Mouse (Mus musculus): ENCODE results near the gene Olfr320.
"Not testable (repeated sequence)": the region's sequence is repeated elsewhere in the genome, so short reads cannot be mapped to it uniquely, and the experiment has no call there.

Olfr320 gene

GRCm38 (mm10) chr11:58680799-58681198 lies at the start of gene Olfr320:
Gene Olfr320, plus strand, starts transcription at chr11:58681099.
- DNase-seq (ENCODE audit: low read depth), result no peak

- no peak for DNase-seq (ENCODE audit: low read depth)
Observed at GRCm38 (mm10) chr11:58634878-58635277, 46.0 kb upstream of the Olfr320 start.

- peak; percentile 57 for DNase-seq (ENCODE audit: low read depth)
Observed at GRCm38 (mm10) chr11:58636376-58636977, 44.4 kb upstream of the Olfr320 start.

DNA sequence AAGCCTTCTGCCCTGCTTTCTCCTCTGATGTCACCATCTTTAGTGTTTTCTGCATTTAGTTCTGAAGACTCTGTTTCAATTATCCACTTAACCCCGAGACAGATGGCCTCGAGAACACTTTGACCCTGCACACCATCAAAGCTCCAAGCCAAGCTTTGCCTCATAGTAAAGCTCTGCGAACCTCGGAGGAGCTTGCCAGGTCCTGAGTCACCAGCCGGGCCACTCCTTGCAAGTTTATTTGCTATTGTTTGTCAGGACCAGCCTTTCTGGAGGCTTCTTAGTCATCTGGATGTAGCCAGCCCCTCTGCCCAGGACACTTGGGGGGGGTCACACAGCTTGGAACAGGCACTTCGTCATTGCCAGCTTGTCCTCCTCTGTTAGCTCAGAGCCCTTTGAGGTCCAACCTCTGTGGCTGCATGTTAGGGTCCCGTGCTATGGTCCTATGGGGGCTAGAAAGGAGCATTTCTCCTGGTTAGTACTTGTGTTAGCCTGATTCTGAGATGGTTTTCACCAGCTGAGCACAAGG lies 42.7 kb upstream of the Olfr320 start:
- DNase-seq (ENCODE audit: low read depth), result no peak

GRCm38 (mm10) chr11:58640272-58640867 lies 40.5 kb upstream of the Olfr320 start, which contains the start of gene Trim58:
Gene Trim58, plus strand, starts transcription at chr11:58640465.
- DNase-seq (ENCODE audit: low read depth), result peak; percentile 48

DNA sequence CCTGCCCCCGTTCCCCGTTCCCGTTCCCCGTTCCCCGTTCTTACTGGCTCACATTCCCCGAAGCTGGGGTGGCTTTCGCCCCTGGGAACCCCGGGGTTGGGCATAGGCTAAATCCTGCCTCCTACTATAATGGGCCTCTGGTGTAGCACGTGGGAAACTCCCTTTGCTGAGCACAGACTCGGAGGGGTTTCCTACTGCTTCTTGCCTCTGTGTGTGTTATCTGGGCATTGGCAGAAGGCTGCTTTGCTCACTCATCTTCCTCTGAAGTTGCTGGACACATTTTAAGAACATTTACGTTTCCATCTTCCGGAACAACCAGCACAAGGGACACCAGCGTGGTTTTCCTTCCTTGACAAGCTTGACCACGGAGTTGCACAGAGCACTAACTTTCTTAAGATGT lies 39.8 kb upstream of the Olfr320 start:
- peak; percentile 70 for DNase-seq (ENCODE audit: low read depth)

DNA sequence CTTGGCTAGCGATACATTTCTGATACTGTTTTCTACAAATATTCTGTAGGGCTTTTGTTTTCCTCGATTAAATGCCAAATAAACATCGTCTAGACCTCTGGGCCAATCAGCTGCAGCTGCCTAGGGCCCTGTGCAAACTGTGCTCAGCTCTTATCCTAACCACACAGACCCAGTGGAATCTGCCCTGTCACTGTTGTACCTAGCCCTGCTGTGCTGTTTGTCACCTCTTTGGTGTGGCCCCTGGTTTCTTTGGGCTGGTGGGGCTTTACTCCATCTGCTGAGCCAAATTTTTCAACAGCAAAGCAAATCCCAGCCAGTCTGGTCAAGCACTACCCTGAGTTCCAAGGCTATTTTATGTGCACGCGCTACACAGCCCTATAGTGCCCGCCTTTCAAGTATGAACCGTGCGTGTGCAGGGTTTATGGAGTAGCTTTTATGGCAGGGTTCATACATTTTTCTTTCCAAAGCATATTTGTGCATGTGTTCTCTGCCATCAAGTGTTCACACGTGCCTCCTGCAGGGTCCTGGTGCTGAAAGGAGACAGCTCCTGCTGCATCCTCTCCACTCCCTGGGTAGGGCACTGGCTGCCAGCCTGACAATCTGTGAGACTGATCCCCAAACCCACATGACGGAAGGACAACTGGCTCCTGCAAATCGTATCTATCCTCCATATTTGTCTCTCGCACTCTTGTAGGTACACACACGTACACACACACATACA lies 39.1 kb upstream of the Olfr320 start:
- DNase-seq (ENCODE audit: low read depth), result peak; percentile 87

GRCm38 (mm10) chr11:58643350-58643749 lies 37.5 kb upstream of the Olfr320 start:
- peak; percentile 91 for DNase-seq (ENCODE audit: low read depth)

- DNase-seq (ENCODE audit: low read depth), result no peak
Observed at GRCm38 (mm10) chr11:58655151-58655550, 25.7 kb upstream of the Olfr320 start.

- no peak for DNase-seq (ENCODE audit: low read depth)
Observed at GRCm38 (mm10) chr11:58658596-58658995, 22.3 kb upstream of the Olfr320 start, which contains the start of gene Olfr322. Gene Olfr322, plus strand, starts transcription at chr11:58658782.

GRCm38 (mm10) chr11:58669252-58669651 lies 11.6 kb upstream of the Olfr320 start:
- no peak for DNase-seq (ENCODE audit: low read depth)

DNA sequence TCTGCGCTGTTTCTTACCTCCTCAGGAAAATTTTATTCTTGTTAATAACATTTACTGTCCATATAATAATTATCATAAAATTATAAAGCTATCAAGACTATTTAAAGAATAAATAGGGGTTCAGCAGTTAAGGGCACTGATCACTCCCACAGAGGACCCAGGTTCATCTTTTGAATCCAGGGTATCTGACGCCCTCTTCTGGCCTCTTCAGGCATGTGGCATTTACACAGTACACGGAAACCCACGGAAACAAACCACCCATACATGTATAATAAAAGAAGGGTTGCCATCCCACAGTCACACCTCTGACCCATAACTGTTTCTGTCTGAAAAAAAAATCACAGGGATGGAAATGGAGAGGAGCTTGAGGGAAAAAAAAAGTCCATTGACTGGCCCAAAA lies 9.1 kb upstream of the Olfr320 start:
- no peak for DNase-seq (ENCODE audit: low read depth)

DNA sequence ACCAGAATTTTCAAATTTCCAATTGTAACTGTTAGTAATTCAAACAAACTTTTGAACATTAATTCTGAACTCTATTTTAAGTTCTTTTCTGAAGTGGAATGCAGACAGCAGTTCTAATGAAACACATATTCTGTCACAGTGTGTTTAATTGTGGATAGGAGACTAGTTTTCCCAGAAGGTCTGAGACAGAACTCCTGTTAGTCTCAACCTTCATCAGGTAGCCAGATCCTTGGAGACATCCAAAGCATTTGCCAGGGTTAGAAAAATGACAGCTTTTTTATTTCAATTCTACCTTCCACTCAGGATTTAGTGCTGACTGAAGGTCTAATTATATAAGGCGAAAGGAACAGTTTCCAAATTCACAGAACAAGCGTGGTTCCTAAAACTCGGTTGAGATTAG lies 18.0 kb downstream of the Olfr320 start, which contains the start of gene Olfr319:
Olfr319 (plus strand) TSS at position 301 of the 400 bp plus-strand sequence.
- no peak for DNase-seq (ENCODE audit: low read depth)

GRCm38 (mm10) chr11:58709086-58709485 lies 28.2 kb downstream of the Olfr320 start:
- no peak for DNase-seq (ENCODE audit: low read depth)

GRCm38 (mm10) chr11:58717723-58718122 lies 36.8 kb downstream of the Olfr320 start:
- not testable (repeated sequence) for DNase-seq (ENCODE audit: low read depth)

DNA sequence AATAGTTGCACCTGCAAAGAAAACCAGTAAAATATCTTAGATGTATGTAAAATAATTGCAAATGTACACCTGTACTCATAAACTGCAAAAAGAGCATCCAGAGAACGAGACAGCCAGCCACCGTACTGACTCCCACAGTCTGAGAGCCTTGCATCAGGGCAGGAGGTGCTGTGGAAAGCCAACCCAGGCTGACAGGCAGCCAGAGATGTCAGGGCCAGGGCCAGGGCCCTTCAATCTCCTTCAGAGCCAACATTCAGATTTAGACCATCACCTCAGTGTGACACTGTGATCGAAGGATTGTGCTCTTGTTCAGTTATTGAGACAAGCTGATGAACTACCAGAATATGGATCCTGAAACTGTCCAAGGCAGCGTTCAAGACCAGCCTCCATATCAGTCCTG lies 38.8 kb downstream of the Olfr320 start:
- no peak for DNase-seq (ENCODE audit: low read depth)

DNA sequence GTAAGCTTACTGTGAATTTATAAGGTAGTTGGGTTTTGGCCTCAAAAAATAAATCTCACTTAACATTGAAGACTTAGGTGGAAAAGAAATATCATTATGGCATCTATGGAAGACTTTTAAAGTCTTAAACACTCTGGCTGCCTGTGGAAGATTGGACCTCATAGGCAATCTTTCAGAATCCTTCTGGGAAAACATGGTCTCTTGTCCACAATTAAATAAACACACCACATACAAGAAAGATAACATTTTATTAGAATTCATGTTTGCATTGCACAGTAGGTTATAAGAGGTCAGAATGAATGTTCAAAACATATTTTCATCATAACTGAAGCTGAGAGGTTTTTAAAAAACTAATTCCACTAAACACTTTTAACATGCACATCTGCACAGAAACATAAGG lies 43.0 kb downstream of the Olfr320 start, which contains the start of gene Olfr318:
Olfr318 (minus strand) TSS at position 101 of the 400 bp plus-strand sequence.
- no peak for DNase-seq (ENCODE audit: low read depth)

DNA sequence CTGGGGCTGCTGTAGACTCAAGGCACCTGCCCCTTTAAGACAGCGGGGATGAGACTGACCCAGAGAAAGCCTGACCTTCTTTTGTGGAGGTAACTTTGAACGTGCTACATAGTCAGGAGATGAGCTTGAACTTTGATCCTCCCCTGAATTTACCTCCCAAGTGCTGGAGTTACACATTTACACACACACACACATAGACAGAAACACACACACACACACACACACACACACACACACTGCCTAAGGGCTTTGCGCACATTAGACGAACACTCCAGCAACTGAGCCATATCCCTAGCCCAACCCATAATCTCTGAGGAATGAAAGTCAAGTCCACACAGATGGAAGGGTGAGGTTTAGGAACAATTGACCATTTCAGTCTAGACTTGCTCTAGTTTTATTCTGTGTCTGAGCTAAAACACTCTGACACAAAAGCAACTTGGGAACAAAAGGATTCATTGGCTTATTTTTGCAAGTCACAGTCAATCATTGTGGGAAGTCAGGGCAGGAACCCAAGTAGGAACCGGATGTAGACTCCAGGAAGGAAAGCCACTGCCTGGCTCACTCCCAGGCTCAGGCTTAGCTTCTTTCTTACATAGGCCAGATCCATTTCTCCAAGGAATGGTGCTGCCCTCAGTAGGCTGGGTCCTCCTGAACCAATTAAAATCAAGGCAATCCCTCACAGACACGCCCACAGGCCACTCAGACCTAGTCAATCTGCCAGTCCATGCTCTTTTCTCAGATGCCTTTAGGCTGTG lies 47.2 kb downstream of the Olfr320 start:
- DNase-seq (ENCODE audit: low read depth), result not testable (repeated sequence)

DNA sequence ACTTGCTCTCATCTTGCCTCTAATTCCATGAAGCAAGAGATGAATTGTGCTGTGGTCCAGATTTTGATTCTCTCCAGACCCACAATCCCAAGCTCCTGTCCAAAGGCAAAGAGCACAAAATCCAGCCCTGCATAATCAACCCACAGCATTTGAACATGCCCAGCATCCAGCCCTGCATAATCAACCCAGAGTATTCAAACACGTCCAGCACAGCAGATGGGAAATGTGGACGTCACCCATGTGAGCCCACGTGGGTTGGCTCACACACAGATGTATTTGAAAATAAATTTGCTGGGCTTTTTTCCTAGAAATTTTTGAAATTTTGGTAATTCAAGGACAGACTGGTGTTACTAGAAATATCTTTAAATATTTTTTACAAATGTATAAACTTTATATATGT lies 52.5 kb downstream of the Olfr320 start:
- no peak for DNase-seq (ENCODE audit: low read depth)

Data from c-Kit-positive CD71-positive TER-119-negative erythroid progenitor cells, embryonic 14.5 days (primary cell).